Mouse (Mus musculus) B cell, adult 2 months (primary cell): ENCODE measurements around the gene Arhgap5.
"Not testable (repeated sequence)": the region's sequence is repeated elsewhere in the genome, so short reads cannot be mapped to it uniquely, and the experiment has no call there.

ENCODE experiments used
- DNase-seq, 2 experiments: peaks; one replicate each; pipeline ENCODE4 v3.0.0; 2022

Arhgap5 gene

DNA sequence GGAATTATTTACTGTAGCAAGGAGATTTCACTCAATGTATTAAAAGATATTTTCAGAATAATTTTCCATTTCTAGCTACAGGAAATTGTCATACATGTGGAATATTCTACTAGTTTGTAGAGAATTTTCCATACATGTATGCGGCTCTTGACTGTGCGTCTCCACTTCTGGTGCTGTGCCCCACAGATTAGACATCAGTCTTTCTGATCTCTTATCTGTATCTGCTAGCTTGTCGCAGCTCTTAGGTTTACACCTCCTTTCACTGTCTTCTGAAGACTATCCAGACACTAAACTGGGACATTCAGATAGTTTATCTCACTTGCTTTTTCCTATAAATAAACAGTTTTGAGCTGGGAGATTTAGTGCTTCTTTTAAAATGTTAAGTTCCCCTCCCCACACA lies 40.8 kb downstream of the Arhgap5 start:
- DNase-seq = no peak

- no peak for DNase-seq
These were observed 48.3 kb downstream of the Arhgap5 start for GRCm38 (mm10) chr12:52552085-52552484.

DNA sequence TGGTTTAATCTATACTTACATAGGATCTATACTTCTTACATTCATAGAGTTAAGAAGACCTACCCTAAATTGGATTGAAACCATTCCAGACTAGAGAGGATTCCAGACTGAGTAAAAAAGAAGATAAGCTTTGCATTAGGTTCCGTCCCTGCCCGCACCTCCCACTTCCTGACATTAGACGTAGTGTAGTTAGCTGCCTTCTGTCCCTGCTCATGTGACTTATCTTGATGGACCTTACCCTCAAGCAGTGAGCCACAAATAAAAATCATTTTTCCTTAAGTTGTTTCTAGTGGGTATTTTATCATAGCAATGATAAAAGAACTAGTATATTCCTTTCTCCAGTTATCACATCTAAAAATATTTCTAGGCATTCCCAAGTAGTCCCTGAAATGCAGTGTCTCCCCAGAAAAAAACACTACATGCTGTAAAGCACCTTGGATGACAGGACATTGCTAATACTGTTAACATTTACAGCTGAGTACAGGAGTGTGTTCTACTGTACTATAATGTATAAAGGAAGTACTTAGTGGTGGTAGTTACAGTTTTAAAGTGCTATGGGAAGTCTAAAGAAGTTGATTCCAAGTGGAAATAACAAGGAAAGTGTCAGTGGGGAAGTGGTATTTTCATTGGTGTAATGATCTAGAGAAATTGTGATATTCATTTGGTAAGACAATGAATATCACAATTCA lies 51.6 kb downstream of the Arhgap5 start:
- DNase-seq = no peak

- DNase-seq = no peak
These were observed 61.9 kb downstream of the Arhgap5 start for GRCm38 (mm10) chr12:52565654-52566053.

GRCm38 (mm10) chr12:52573371-52573770 lies 69.6 kb downstream of the Arhgap5 start:
- DNase-seq = no peak

DNA sequence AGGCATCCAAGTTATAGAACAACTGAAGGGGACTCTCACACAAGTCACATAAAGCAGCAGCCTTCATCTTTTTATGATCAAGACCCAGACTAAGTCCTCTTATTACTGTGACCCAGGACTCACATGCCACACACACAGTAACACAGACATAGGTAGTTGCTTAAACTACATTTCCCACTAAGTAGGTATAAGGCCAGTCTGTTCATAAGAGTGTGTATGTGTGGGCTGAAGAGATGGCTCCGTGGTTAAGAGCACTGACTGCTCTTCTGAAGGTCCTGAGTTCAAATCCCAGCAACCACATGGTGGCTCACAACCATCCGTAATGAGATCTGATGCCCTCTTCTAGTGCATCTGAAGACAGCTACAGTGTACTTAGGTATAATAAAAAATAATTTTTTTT lies 82.7 kb downstream of the Arhgap5 start:
- not testable (repeated sequence) for DNase-seq

DNA sequence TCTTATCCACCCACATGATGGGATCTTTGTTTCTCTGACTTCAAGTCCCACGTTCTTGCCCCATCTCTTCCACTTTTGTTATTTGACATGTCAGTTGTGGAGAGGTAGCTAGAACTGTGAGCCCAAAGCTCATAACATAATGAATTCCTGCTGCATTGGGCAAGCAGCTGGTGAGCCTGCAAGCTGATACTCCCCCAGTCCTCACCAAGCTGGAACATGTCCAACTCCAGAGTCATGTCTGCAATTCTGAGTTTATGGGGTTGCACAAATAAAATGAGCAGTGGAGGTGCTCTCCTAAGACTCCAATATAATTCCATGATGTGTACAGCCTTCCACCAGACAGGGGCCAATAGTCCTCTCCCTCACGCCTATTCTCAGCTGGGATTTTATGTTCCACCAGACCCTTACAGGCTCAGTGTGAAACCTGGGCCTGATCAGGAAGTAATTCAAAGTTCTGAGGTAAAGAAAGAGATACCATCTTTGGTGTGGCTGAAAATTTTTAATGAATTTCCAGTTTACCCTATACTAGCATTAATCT lies 83.8 kb downstream of the Arhgap5 start:
- no peak for DNase-seq

- DNase-seq = no peak
These were observed 91.8 kb downstream of the Arhgap5 start for GRCm38 (mm10) chr12:52595389-52596185.

- DNase-seq = peak; percentile 31 to 45
These were observed 98.7 kb downstream of the Arhgap5 start for GRCm38 (mm10) chr12:52602471-52602870.

- peak; percentile 88 to 91 for DNase-seq
These were observed 99.3 kb downstream of the Arhgap5 start for GRCm38 (mm10) chr12:52602883-52603694.

DNA sequence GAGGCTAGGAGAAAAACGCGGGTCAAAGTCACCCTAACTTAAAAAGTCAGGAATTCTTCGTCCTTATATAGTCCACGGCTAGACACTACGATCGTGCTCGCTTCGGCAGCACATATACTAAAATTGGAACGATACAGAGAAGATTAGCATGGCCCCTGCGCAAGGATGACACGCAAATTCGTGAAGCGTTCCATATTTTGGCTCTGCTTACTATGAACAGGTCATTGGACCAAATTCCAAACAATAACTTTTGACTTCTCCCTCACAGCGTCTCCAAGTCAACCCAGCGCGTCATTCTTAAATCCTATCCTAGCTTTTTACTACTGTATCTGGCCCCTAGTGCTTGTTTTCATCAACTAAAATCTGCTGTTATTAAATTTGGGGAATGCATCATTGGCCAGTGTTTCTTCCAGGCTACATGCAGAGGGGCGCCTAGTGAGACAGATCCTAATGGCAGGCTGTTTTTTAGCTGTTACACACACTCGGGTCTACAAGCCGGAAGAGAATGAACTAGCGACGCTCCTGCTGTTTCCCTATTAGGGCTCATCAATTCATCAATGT lies 100.0 kb downstream of the Arhgap5 start:
- no peak for DNase-seq

- peak; percentile 98 to 99 for DNase-seq
These were observed 100.7 kb downstream of the Arhgap5 start for GRCm38 (mm10) chr12:52604256-52604991.

- no peak for DNase-seq
These were observed 101.3 kb downstream of the Arhgap5 start for GRCm38 (mm10) chr12:52604992-52605652.

GRCm38 (mm10) chr12:52607411-52607810 lies 103.6 kb downstream of the Arhgap5 start:
- no peak for DNase-seq

GRCm38 (mm10) chr12:52615703-52616102 lies 111.9 kb downstream of the Arhgap5 start:
- no peak for DNase-seq

- DNase-seq = no peak
These were observed 114.8 kb downstream of the Arhgap5 start for GRCm38 (mm10) chr12:52618418-52619040.

GRCm38 (mm10) chr12:52619644-52620043 lies 115.9 kb downstream of the Arhgap5 start:
- no peak for DNase-seq
